Mouse (Mus musculus) cerebellum, adult 18-20 months (tissue): Measurements from ENCODE around the gene Try5.
"Not testable (repeated sequence)": the region's sequence is repeated elsewhere in the genome, so short reads cannot be mapped to it uniquely, and the experiment has no call there.

ENCODE experiments used
- DNase-seq, 2 experiments: peaks; one replicate each; pipeline ENCODE4 v3.0.0; 2021

Gene Try5

GRCm38 (mm10) chr6:41316741-41317140 lies at the start of gene Try5:
Gene Try5 (minus strand): TSS chr6:41316841.
- not testable (repeated sequence) for DNase-seq

GRCm38 (mm10) chr6:41353932-41354331 lies 37.3 kb upstream of the Try5 start, which contains the start of gene Try10:
Gene Try10 (plus strand): TSS chr6:41354105.
- DNase-seq: no peak

- no peak for DNase-seq
Measured at GRCm38 (mm10) chr6:41301969-41302368, 14.7 kb downstream of the Try5 start, which contains the start of gene Try4. Gene Try4 (plus strand): TSS chr6:41302269.

- no peak for DNase-seq
Measured at GRCm38 (mm10) chr6:41298255-41298654, 18.4 kb downstream of the Try5 start.

- no peak for DNase-seq
Measured at GRCm38 (mm10) chr6:41266140-41266539, 50.5 kb downstream of the Try5 start.

GRCm38 (mm10) chr6:41262796-41263195 lies 53.8 kb downstream of the Try5 start:
- DNase-seq: no peak
